Mouse (Mus musculus) G1E-ER4 (cell line): ENCODE data around the gene Ipcef1. TPM values are rescaled to one million over a fixed set of nuclear protein-coding genes. Genes with fewer than 3 reads are reported as not detected.

Experiments used
- GATA1 ChIP-seq: IDR thresholded peaks from one replicate; pipeline ENCODE4 v1.8.0; 2012; ENCODE audit warnings: low read length, inconsistent platforms
- polyA plus RNA-seq: library from polyadenylated mRNA; stranded (reverse); fragments of >175 nt; gene quantifications from 2 replicates; pipeline ENCODE4 v1.2.3, GENCODE M21; 2012

Ipcef1 gene
- polyA plus RNA-seq, result not detected in 2 replicates

- TF ChIP-seq GATA1, result no peak
Observed at GRCm38 (mm10) chr10:7052315-7053017, at the start of gene Ipcef1. TSS of gene Ipcef1 (minus strand) at chr10:7052478.

- no peak for TF ChIP-seq GATA1
Observed at GRCm38 (mm10) chr10:7077971-7078370, 25.7 kb upstream of the Ipcef1 start.

- TF ChIP-seq GATA1, result no peak
Observed at GRCm38 (mm10) chr10:7077389-7077808, 25.1 kb upstream of the Ipcef1 start.

GRCm38 (mm10) chr10:7076662-7077211, 24.5 kb upstream of the Ipcef1 start:
- no peak for TF ChIP-seq GATA1

- TF ChIP-seq GATA1, result no peak
Observed at GRCm38 (mm10) chr10:7076201-7076600, 23.9 kb upstream of the Ipcef1 start.

- no peak for TF ChIP-seq GATA1
Observed at GRCm38 (mm10) chr10:7075661-7076060, 23.4 kb upstream of the Ipcef1 start.

GRCm38 (mm10) chr10:7074231-7074630, 22.0 kb upstream of the Ipcef1 start:
- TF ChIP-seq GATA1, result no peak

- TF ChIP-seq GATA1, result no peak
Observed at GRCm38 (mm10) chr10:7070924-7071323, 18.6 kb upstream of the Ipcef1 start.

- no peak for TF ChIP-seq GATA1
Observed at GRCm38 (mm10) chr10:7070100-7070835, 18.0 kb upstream of the Ipcef1 start.

- no peak for TF ChIP-seq GATA1
Observed at GRCm38 (mm10) chr10:7069090-7069489, 16.8 kb upstream of the Ipcef1 start.

- no peak for TF ChIP-seq GATA1
Observed at GRCm38 (mm10) chr10:7068608-7069007, 16.3 kb upstream of the Ipcef1 start.

GRCm38 (mm10) chr10:7063752-7064457, 11.6 kb upstream of the Ipcef1 start:
- no peak for TF ChIP-seq GATA1

GRCm38 (mm10) chr10:7062993-7063392, 10.7 kb upstream of the Ipcef1 start:
- TF ChIP-seq GATA1, result no peak

GRCm38 (mm10) chr10:7060326-7060725, 8.0 kb upstream of the Ipcef1 start:
- TF ChIP-seq GATA1, result no peak

- TF ChIP-seq GATA1, result no peak
Observed at GRCm38 (mm10) chr10:7057546-7057945, 5.3 kb upstream of the Ipcef1 start.

GRCm38 (mm10) chr10:7054560-7055205, 2.4 kb upstream of the Ipcef1 start:
- no peak for TF ChIP-seq GATA1

GRCm38 (mm10) chr10:7049901-7050300, 2.4 kb downstream of the Ipcef1 start:
- TF ChIP-seq GATA1, result no peak
